Mouse (Mus musculus): ENCODE results near the gene Nccrp1. TPM values are rescaled to one million over a fixed set of nuclear protein-coding genes. Genes with fewer than 3 reads are reported as not detected.

Gene Nccrp1
- not detected in 2 replicates for polyA plus RNA-seq (2016; fragmentation: Nextera tagmentation; extraction: Ambion mirVana)

DNA sequence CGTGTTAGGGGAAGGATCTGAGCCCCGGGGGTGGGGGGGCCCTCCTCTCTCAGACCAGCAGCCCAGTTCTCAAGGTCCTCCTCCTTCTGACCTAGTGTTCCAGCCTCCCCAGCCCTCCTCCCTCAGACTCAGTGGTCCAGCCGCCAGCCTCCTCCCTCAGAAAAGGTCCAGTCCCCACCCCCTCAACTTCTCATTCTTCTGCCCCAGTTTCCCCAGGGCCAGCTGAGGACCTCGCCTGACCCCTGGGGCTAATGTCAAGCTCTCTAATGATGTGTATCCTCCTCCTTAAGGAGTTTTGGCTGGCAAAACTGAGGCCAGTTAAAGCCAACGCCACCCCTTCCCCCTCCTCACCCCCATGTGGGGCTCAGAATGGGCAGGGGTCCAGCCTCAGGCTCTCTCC is at the start of gene Nccrp1:
Gene Nccrp1 (minus strand): TSS at position 101 of the 400 bp plus-strand sequence.
- 0 out of 2 replicates have a peak, but pooled peaks cover under 1% of the 10 kb centered on the region for H3K9me3 ChIP-seq
- 3% methylated on average over 5 of the region's 5 CpGs for WGBS
- no peak within 1 kb of the TSS for H3K27ac ChIP-seq

DNA sequence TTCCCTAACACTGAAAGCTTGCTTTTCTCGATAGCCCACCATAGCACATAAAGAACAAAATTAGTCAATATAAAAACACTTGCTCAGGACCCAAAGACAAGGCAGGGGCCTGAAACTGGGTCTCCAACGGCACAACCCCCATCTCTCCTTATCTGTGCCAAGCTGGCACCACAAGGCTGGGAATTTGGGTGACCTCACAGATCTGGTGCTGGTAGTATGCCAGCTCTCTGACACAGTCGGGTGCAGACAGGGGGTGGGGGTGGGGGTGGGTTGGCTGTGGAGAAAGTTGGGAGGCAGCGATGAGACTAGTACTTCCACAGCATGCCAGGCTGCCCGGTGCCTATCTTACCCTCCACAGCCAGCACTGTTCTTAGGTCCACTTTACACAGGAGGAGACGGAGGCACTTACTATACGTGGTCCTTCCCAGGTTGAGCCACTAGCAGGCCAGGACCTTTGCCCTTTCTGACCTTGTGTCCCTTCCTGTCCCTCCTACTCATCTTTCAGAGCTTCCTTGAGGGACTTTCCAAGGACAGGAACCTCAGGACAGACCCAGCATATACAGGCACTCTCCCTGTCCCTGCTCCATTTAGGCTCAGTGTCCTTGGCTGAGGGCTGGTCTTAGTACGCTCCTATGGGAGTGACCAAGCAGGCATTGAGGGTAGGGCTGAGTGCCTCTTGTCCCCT is 48.8 kb upstream of the Nccrp1 start:
- Histone ChIP-seq H3K27me3 (no peaks in the 10 kb centered on the region), H3K9ac (0 out of 2 replicates have a peak overlapping the region, but pooled peaks have one; percentile 25)
- 86% methylated on average over 8 of the region's 8 CpGs for WGBS

More for the DNA sequence above, at the start of gene Nccrp1:
- H3K4me3 ChIP-seq (replicated peaks), result peak within 1 kb of the TSS; percentile 34
- H3K36me3 ChIP-seq (replicated peaks), result no peaks in the 10 kb centered on the region
- H3K4me1 ChIP-seq, result peaks cover 19% of the 10 kb centered on the region
- peak within 1 kb of the TSS; percentile 45 for H3K9ac ChIP-seq
- peaks cover 55% of the 10 kb centered on the region for H3K27me3 ChIP-seq
- peak within 1 kb of the TSS; percentile 59 for H3K4me2 ChIP-seq
- ATAC-seq (ENCODE audit: low FRiP score), result no peak

DNA sequence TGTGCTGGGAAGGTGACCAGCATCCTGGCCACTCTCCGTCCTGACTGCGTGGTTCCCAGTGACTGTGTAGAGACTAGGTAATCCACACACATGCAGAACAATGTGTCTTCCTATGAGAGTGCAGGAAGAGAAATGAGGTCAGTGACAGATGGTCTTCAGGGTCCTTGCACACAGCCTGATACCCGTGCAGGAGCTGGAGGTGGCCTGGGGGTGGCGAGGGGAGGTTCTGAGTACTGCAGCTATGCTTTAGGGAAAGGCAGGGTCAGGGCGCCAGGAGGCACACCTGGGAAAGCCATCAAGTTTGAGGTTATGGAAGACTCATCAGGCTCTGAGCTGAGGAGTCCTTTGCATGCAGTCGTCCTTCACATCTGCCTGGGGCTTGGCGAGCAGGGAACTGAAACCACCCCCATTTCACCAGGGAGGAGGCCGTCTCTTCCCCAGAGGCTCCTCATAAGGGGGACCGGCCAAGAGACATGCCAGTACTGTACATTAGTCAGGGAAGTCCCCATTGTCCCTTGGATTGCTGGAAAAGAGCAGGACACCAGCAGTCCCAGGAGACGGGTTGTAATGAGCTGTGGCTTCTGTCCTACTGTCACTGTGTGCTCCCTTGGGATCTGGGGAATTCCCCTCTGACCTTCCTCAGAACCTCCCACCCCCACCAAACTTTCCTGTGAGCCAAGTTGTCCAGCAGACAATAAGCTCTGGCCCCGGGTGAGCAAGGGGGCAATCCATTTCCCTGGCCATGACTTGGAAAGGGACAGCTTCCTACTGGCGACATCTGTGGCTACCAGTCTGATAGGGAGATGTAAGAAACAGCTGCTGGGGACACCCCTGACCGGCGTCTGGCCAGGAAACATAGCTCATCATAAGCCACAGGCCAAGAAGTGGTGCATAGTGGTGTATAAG is 46.4 kb upstream of the Nccrp1 start:
- Histone ChIP-seq H3K27me3 (no peaks in the 10 kb centered on the region), H3K36me3 (replicated peaks) (no peaks in the 10 kb centered on the region; the same call in 1 of the 2 replicates), H3K9ac (0 out of 2 replicates have a peak overlapping the region, but pooled peaks have one; percentile 4), H3K9me3 (no peaks in the 10 kb centered on the region), H3K4me2 (no peak overlapping the region), H3K4me3 (replicated peaks) (no peak overlapping the region), H3K27ac (no peak overlapping the region), H3K4me1 (peaks cover 43% of the 10 kb centered on the region)
- 74% methylated on average over 14 of the region's 14 CpGs for WGBS
- no peak for ATAC-seq (ENCODE audit: low FRiP score)

More for the DNA sequence above, 48.8 kb upstream of the Nccrp1 start:
- H3K36me3 ChIP-seq (replicated peaks), result no peaks in the 10 kb centered on the region; the same call in 1 of the 2 replicates
- H3K27ac ChIP-seq, result no peak overlapping the region
- H3K4me1 ChIP-seq, result peaks cover 34% of the 10 kb centered on the region
- peak overlapping the region; percentile 68; the same call in 1 of the 2 replicates for H3K4me3 ChIP-seq (replicated peaks)
- ATAC-seq (ENCODE audit: low FRiP score), result no peak
- peak overlapping the region; percentile 83 for H3K4me2 ChIP-seq
- H3K9me3 ChIP-seq, result no peaks in the 10 kb centered on the region

DNA sequence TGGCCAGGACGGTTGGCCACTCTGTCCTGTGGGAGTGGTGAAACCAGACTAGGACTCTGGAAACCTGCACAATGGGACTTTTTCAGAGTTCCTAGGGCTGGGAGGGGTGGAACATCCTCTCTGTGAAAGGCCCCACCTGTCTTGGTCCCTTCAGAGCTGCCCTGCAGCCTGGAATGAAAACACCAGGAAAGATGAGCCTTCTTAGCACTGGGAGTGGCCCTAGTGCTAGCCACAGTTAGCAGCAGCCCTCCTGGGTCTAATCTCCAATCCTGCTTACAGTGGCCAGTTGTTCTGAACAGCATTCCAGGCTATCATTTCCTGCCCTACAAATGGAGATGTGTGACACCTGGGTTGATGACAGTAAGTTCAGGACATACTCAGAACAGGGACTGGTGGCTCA is 44.8 kb upstream of the Nccrp1 start:
- Histone ChIP-seq H3K27ac (no peak overlapping the region), H3K9me3 (no peaks in the 10 kb centered on the region), H3K4me2 (no peak overlapping the region), H3K4me1 (peaks cover 51% of the 10 kb centered on the region), H3K4me3 (replicated peaks) (no peak overlapping the region), H3K36me3 (replicated peaks) (no peaks in the 10 kb centered on the region; the same call in 1 of the 2 replicates), H3K9ac (no peak overlapping the region), H3K27me3 (no peaks in the 10 kb centered on the region)
- WGBS, result 47% methylated on average over 1 of the region's 1 CpGs
- ATAC-seq (ENCODE audit: low FRiP score), result no peak

DNA sequence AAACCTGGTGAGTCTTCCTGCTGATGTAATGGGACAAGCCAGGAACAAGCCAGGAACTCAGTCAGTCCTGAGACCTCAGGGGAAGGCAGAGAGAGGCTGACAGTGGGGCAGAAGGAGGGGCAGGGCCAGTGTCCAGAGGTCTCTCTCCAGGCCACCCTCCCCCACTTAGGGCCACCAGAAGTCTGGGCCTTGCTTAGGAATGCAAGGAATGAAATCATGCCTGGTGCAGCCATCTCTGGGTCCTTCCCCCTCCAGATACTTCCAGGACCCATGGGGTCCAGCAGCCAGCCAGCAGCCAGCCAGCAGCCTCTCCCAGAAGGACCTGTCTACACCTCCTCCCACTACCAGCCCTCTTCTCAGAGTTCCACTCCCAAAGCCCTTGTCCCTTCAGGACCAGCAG is 40.6 kb upstream of the Nccrp1 start:
- Histone ChIP-seq H3K27ac (no peak overlapping the region), H3K9me3 (no peaks in the 10 kb centered on the region), H3K36me3 (replicated peaks) (no peaks in the 10 kb centered on the region), H3K27me3 (no peaks in the 10 kb centered on the region), H3K4me3 (replicated peaks) (no peak overlapping the region), H3K9ac (no peak overlapping the region), H3K4me2 (no peak overlapping the region), H3K4me1 (peaks cover 42% of the 10 kb centered on the region)
- ATAC-seq (ENCODE audit: low FRiP score), result no peak

DNA sequence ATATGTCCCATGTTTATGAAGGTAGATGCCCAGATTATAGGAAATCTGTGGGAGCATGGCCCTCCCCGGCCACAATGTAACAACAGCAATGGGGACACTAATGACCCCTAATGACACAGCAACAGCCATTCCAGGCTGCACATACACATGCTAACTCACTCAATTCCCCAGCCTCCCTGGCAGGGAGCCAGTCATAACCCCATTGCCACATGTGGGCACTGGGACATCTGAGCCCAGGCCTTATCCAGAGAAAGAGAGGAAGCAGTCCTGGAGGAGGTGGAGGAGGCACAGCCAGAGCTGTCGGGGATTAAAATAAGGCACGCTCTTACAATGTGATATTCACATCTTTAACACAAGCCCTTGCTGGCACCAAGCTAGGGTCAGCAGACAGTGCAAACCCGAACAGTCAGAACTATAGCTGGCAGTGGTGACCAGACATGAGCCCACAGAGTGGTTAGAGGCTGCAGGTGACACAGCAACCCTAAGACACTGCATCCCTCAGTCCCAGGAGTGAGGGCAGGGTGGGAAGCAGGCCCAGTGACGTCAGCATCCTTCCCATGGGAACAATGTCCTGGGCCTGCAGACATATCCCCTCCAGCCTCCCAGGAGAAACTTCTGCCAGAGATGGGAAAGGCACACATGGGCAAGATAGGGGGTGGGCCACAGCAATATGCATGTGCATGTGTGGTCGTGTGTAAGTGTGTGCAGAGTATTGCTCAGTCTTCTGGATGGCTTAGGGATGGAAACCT is 39.8 kb upstream of the Nccrp1 start:
- peaks cover 42% of the 10 kb centered on the region for H3K4me1 ChIP-seq
- no peak for ATAC-seq (ENCODE audit: low FRiP score)
- 0 out of 2 replicates have a peak overlapping the region, but pooled peaks have one; percentile 36 for H3K27ac ChIP-seq
- 71% methylated on average over 6 of the region's 6 CpGs for WGBS
- H3K27me3 ChIP-seq, result no peaks in the 10 kb centered on the region
- H3K9ac ChIP-seq, result 0 out of 2 replicates have a peak overlapping the region, but pooled peaks have one; percentile 21
- no peaks in the 10 kb centered on the region for H3K9me3 ChIP-seq
- no peak overlapping the region for H3K4me2 ChIP-seq
- H3K36me3 ChIP-seq (replicated peaks), result no peaks in the 10 kb centered on the region
- H3K4me3 ChIP-seq (replicated peaks), result no peak overlapping the region

DNA sequence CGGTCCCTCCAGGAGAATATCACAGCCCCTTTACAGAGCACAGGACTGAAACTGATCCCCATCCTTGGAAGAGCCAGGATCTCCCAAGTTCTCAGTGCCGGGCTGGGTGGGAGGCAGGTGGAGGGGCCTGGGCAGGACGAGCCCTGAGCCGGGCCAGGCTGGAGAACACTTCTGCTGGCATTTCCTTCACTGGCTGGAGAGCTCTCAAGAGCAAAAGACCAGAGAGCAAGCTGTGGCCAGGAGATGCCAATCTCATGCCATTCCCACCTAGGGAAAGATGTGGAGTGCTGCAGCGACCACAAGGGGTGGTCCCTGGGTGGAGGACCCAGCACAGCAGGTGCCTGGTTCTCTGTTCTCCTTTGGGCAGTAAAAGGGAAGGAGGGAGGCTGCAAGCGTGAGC is 37.9 kb upstream of the Nccrp1 start:
- Histone ChIP-seq H3K4me1 (peaks cover 42% of the 10 kb centered on the region), H3K27me3 (no peaks in the 10 kb centered on the region), H3K9me3 (no peaks in the 10 kb centered on the region), H3K27ac (no peak overlapping the region), H3K4me3 (replicated peaks) (no peak overlapping the region), H3K36me3 (replicated peaks) (no peaks in the 10 kb centered on the region), H3K4me2 (no peak overlapping the region), H3K9ac (no peak overlapping the region)
- ATAC-seq (ENCODE audit: low FRiP score), result no peak
- WGBS, result 87% methylated on average over 6 of the region's 6 CpGs

DNA sequence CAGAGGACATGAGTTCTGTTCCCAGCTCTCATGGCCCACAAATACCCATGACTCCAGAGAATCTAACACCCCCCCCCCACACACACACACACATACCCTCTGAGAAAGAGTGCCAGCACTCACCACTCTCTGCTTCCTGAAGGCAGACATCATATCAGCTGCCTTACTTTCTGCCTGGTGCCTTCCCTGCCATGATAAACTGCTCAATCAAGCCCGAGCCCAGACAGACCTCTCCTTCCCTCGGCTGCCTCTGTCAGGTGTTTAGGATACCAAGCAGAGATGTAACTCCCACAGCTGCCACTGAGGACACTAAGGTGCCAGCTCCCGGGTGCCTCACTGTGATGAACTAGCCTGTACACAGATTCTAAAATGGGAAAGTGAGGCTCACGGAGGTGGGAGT is 37.4 kb upstream of the Nccrp1 start:
- ATAC-seq (ENCODE audit: low FRiP score), result no peak
- Histone ChIP-seq H3K4me1 (peaks cover 46% of the 10 kb centered on the region), H3K4me3 (replicated peaks) (no peak overlapping the region), H3K9ac (0 out of 2 replicates have a peak overlapping the region, but pooled peaks have one; percentile 12), H3K27ac (no peak overlapping the region), H3K27me3 (no peaks in the 10 kb centered on the region), H3K4me2 (no peak overlapping the region), H3K9me3 (no peaks in the 10 kb centered on the region), H3K36me3 (replicated peaks) (no peaks in the 10 kb centered on the region)
- WGBS, result 88% methylated on average over 4 of the region's 4 CpGs

DNA sequence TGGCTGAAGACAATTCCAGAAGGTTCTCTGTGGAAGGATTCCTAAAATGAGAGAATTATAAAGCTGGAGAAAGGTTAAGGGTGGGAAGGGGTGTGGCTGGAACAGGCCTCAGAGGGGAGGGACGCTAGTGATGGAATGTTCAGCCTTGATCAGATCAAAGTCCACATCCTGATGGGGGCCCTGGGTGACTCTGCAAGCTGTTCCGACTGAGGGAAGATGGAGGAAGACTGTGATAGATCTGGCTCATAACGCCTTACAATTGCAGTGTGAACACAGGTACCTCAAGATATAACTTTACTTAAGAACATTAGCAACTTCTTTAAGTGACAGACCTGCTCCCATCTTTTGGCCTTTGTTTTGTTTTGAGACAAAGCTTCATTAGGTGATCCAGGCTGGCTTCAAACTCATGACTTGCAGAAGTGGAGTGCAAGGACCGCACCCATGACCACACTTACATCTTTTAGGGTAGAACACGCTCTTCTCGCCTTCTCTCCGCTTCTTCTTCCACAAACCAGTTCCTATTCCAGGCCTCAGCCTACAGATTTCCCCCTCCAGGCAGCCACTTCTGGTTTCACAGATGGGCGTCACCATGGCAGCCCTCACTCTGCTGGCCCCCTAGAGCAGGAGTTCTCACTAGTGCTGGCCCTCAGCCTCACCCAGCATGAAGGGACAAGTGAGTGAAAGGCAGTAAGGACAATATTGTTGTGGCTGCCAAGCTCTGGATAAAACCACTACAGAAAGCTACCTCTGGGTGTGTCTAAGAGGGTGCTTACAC is 36.7 kb upstream of the Nccrp1 start:
- Histone ChIP-seq H3K9me3 (no peaks in the 10 kb centered on the region), H3K36me3 (replicated peaks) (peaks cover 4% of the 10 kb centered on the region; the same call in 1 of the 2 replicates), H3K4me2 (no peak overlapping the region), H3K4me1 (peaks cover 43% of the 10 kb centered on the region), H3K27me3 (no peaks in the 10 kb centered on the region), H3K27ac (peak overlapping the region; percentile 42; the same call in 1 of the 2 replicates), H3K4me3 (replicated peaks) (no peak overlapping the region), H3K9ac (peak overlapping the region; percentile 12; the same call in 1 of the 2 replicates)
- 87% methylated on average over 8 of the region's 8 CpGs for WGBS
- no peak for ATAC-seq (ENCODE audit: low FRiP score)

DNA sequence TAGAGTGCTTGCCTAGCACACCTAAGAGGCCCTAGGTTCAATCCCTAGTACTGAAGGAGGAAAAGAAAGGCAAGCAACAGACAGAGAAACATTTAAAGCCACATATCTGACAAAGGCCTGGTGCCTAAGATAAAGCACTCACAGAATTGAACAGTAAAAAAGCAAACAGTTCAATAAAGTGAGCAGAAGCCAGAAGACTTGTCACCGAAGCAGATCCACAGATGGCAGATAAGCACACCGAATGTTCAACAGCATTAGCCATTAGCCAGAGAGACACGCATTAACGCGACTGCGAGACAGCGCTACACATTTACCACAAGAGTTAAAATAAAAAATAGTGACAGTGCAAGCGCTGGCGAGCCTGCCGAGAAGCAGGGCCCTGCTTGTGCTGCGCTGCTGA is 35.8 kb upstream of the Nccrp1 start:
- Histone ChIP-seq H3K27me3 (no peaks in the 10 kb centered on the region), H3K9ac (no peak overlapping the region), H3K4me1 (peaks cover 37% of the 10 kb centered on the region), H3K9me3 (no peaks in the 10 kb centered on the region), H3K4me2 (no peak overlapping the region), H3K36me3 (replicated peaks) (peaks cover 4% of the 10 kb centered on the region; the same call in 1 of the 2 replicates), H3K27ac (no peak overlapping the region), H3K4me3 (replicated peaks) (no peak overlapping the region)
- 87% methylated on average over 11 of the region's 11 CpGs for WGBS
- ATAC-seq (ENCODE audit: low FRiP score), result no peak

DNA sequence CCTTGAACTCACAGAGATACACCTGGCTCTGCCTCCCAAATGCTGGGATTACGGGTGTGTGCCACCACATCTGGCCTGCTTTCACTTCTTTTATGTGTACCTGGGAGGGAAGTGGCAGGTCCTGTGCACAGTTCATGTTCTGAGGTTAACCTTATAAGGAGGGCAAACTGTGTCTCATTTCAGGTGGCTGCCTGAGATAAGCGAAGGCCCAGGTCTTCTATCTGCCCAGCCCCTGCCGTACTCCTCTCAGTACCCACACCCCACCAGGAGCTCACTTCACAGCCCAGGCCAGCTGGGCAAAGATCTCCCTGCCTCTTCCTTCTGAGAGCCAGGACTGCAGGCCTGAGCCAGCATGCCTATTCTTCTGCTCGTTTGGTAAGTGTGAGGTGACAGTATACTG is 34.7 kb upstream of the Nccrp1 start:
- H3K27me3 ChIP-seq, result no peaks in the 10 kb centered on the region
- H3K9me3 ChIP-seq, result no peaks in the 10 kb centered on the region
- 87% methylated on average over 4 of the region's 4 CpGs for WGBS
- no peak overlapping the region for H3K4me3 ChIP-seq (replicated peaks)
- no peak for ATAC-seq (ENCODE audit: low FRiP score)
- H3K4me2 ChIP-seq, result no peak overlapping the region
- H3K9ac ChIP-seq, result no peak overlapping the region
- peaks cover 4% of the 10 kb centered on the region; the same call in 1 of the 2 replicates for H3K36me3 ChIP-seq (replicated peaks)
- H3K27ac ChIP-seq, result no peak overlapping the region
- H3K4me1 ChIP-seq, result peaks cover 32% of the 10 kb centered on the region
